Mouse (Mus musculus) bone marrow, adult 2 months (tissue): ENCODE measurements around the gene Tas2r143. TPM values are rescaled to one million over a fixed set of nuclear protein-coding genes. Genes with fewer than 3 reads are reported as not detected.

Source experiments
- H3K27ac ChIP-seq: fragments of 200-500 bp; 2 replicates; pipeline ENCODE4 v1.5.1; 2012; ENCODE audit warnings: low read depth, mild to moderate bottlenecking, control low read depth, inconsistent platforms, low read length; ENCODE audit not compliant: control insufficient read depth, poor library complexity, insufficient read depth
- H3K4me1 ChIP-seq: fragments of 200-500 bp; 2 replicates; pipeline ENCODE4 v1.6.1; 2011; ENCODE audit warnings: low read length; ENCODE audit not compliant: control insufficient read depth, insufficient read depth
- H3K4me3 ChIP-seq: fragments of 200-500 bp; replicated peaks from 2 replicates; pipeline ENCODE3; 2011; ENCODE audit warnings: mild to moderate bottlenecking, low read depth, low read length, control low read depth; ENCODE audit not compliant: control insufficient read depth
- CTCF ChIP-seq: fragments of 200-500 bp; IDR thresholded peaks from 2 replicates; pipeline ENCODE4 v1.5.1; 2011; ENCODE audit warnings: low read length, control low read depth; ENCODE audit not compliant: control insufficient read depth, insufficient read depth
- POLR2A ChIP-seq: fragments of 200-500 bp; IDR thresholded peaks from 2 replicates; pipeline ENCODE4 v1.6.1; 2011; ENCODE audit warnings: low read depth, mild to moderate bottlenecking, control low read depth, low read length, borderline replicate concordance; ENCODE audit not compliant: control insufficient read depth
- WGBS: fragments of 180-500 bp; shearing (Covaris S2); methylation state at CpG from one replicate; pipeline ENCODE4 v1.1.7; 2018; 5-methylcytosine and 5-hydroxymethylcytosine counted together
- polyA plus RNA-seq: library from polyadenylated mRNA; stranded (reverse); fragments of >200 nt; gene quantifications from 2 replicates; pipeline ENCODE4 v1.2.4, GENCODE M21; 2011; ENCODE audit warnings: low replicate concordance; ENCODE audit not compliant: missing spikeins, insufficient read depth, insufficient read length

The Tas2r143 gene
- polyA plus RNA-seq, 1 experiment, result not detected

DNA sequence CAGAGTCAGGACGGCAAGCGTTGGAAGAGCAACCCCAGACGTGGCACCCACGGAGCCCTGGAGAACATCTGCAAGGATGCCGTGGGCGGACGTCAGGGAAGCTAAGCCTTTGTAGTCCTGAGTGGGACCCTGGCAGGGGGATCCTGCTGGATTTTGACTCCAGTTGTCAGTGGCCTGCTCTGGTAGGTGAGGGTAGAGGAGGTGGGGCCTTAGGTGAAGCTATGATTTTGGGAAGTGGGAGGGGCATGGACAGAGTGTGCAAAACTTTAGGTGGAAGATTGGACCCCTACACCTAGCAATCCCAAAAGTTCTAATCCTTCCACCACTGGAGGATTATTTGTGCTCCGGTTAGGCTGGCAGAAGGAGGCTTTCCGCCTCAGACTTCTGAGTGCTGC, 27.6 kb upstream of the Tas2r143 start:
- Histone ChIP-seq H3K4me3 (no peak overlapping the region), H3K27ac (no peak overlapping the region), H3K4me1 (no peaks in the 10 kb centered on the region; the same call in 1 of the 2 replicates)
- no peak for TF ChIP-seq CTCF
- TF ChIP-seq POLR2A, result no peak
- 82% methylated on average over 9 of the region's 9 CpGs for WGBS

GRCm38 (mm10) chr6:42372816-42373547, 27.1 kb upstream of the Tas2r143 start, which contains the start of gene Epha1:
Gene Epha1 (minus strand): TSS chr6:42373268.
- WGBS, result 3% methylated on average over 36 of the region's 36 CpGs
- H3K27ac ChIP-seq, result no peak within 1 kb of the TSS; the same call in 1 of the 2 replicates
- no peak within 1 kb of the TSS for H3K4me3 ChIP-seq
- no peaks in the 10 kb centered on the region; the same call in 1 of the 2 replicates for H3K4me1 ChIP-seq
- TF ChIP-seq CTCF (peak; percentile 27), POLR2A (no peak)

- H3K4me3 ChIP-seq, result no peak overlapping the region
- no peak overlapping the region for H3K27ac ChIP-seq
- TF ChIP-seq POLR2A (no peak), CTCF (no peak)
- 34% methylated on average over 7 of the region's 7 CpGs for WGBS
- H3K4me1 ChIP-seq, result no peaks in the 10 kb centered on the region; the same call in 1 of the 2 replicates
Measured at GRCm38 (mm10) chr6:42373669-42374430, 26.2 kb upstream of the Tas2r143 start.

- H3K27ac ChIP-seq, result no peak overlapping the region
- WGBS, result 78% methylated on average over 4 of the region's 4 CpGs
- H3K4me3 ChIP-seq, result no peak overlapping the region
- no peaks in the 10 kb centered on the region; the same call in 1 of the 2 replicates for H3K4me1 ChIP-seq
- no peak for TF ChIP-seq CTCF
- TF ChIP-seq POLR2A, result no peak
Measured at GRCm38 (mm10) chr6:42374701-42375100, 25.3 kb upstream of the Tas2r143 start.

- H3K4me3 ChIP-seq, result no peak overlapping the region
- TF ChIP-seq POLR2A, result no peak
- TF ChIP-seq CTCF, result no peak
- no peaks in the 10 kb centered on the region; the same call in 1 of the 2 replicates for H3K4me1 ChIP-seq
- H3K27ac ChIP-seq, result no peak overlapping the region
- WGBS, result 83% methylated on average over 2 of the region's 2 CpGs
Measured at GRCm38 (mm10) chr6:42375131-42375530, 24.9 kb upstream of the Tas2r143 start.

- no peaks in the 10 kb centered on the region; the same call in 1 of the 2 replicates for H3K4me1 ChIP-seq
- H3K27ac ChIP-seq, result no peak overlapping the region
- TF ChIP-seq CTCF (no peak), POLR2A (no peak)
- 34% methylated on average over 4 of the region's 4 CpGs for WGBS
- no peak overlapping the region for H3K4me3 ChIP-seq
Measured at GRCm38 (mm10) chr6:42376016-42376415, 24.0 kb upstream of the Tas2r143 start.

DNA sequence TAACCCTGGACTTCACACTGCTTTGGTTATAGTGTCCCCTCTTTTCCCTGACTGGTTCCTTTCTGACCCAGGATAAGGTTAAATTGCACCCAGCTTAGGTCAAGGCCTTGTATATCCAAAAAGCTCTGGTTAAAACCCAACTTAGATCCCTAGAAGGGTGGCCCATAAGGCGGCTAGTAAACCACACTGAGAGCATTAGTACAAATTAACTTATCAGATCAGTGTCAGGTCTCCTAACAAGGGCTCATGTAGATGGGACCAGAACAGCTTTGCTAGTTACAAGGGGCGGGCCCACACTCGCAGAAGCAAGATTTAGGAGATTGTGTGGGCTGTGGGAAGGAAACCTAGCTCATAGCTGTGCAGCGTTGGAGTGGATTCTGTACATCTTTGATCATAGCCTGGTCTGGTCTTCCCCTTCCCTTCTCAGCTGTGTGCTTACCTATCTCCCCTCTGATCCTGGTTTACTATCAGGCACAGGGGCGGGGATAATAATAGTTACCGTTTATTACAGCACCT, 23.5 kb upstream of the Tas2r143 start:
- Histone ChIP-seq H3K4me3 (no peak overlapping the region), H3K4me1 (no peaks in the 10 kb centered on the region; the same call in 1 of the 2 replicates), H3K27ac (no peak overlapping the region)
- 54% methylated on average over 6 of the region's 6 CpGs for WGBS
- no peak for TF ChIP-seq POLR2A
- TF ChIP-seq CTCF, result no peak

DNA sequence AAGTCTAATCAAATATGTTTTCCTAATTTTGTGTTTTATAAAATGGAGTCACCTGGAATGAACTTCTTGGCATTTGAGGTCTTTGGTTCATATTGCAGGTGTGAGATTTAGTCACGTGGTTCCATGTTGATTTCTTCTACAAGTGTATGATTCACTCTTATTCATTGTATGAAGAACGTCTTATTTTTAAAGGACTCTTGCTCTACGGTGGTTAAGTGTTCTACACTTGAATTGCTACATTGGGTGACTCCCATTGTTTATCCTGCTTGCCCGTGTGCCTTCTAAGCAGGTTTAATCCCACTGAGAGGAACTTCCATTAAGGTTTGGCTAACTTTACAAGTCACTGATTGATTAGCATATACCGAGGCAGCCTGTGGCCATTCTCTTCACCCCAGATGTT, 22.8 kb upstream of the Tas2r143 start:
- no peaks in the 10 kb centered on the region; the same call in 1 of the 2 replicates for H3K4me1 ChIP-seq
- H3K4me3 ChIP-seq, result no peak overlapping the region
- WGBS, result 79% methylated on average over 5 of the region's 5 CpGs
- no peak for TF ChIP-seq CTCF
- no peak for TF ChIP-seq POLR2A
- H3K27ac ChIP-seq, result no peak overlapping the region
